Mouse (Mus musculus) heart, postnatal 0 days (tissue): ENCODE results near the gene Calm4.

ENCODE experiments used
- CTCF ChIP-seq: IDR thresholded peaks from 2 replicates; pipeline ENCODE4 v1.5.1; 2016; ENCODE audit warnings: antibody characterized with exemption, control low read depth, low read depth
- EP300 ChIP-seq: IDR thresholded peaks from 2 replicates; pipeline ENCODE4 v1.6.1; 2016; ENCODE audit warnings: antibody characterized with exemption, low read depth

DNA sequence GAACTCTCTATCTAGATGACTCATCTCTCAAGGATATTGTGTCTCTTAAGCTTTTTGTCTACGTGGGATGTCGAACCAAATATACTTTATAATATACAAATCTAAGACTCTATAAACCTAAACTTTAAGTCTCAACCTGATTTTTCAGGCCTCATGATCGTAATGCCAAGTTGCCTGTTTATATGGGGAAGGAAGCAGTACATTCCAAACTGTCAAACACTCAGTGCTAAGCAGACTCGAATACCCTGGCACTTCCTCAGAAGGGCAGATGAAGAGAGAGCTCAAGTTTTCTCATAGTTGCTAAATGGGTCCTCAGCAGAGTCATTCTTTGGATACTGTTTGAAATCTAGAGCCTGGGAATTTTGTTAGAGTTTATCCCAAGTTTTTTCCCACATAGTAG is 40.9 kb upstream of the Calm4 start:
- TF ChIP-seq CTCF (no peak), EP300 (no peak)
